20 mouse cellular contexts compared by ENCODE assay signal in the genomic region with DNA sequence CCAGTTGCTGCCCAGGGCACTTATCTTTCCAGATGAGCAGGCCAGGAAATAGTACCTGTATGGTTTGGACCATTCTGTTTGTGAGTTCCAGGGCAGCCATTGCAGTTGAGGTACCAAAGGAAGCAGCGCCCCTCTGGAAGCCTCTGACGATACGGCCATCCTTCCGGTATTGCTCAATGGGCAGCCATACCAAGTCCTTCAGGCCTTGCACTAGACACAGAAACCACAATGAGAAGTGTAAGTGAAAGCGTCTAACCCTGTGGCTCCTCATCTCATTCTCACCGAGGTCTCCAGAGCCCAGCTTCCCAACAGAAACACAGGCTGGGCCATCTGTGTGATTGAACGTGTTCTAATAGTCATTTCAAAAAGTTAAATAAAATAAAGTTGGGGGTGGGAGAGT. TPM values are rescaled to one million over a fixed set of nuclear protein-coding genes. Genes with fewer than 3 reads are reported as not detected.
DNase-seq lines count a peak whose midpoint lies in the region; ATAC-seq lines count a peak whose summit lies in the region.
"Had no signal": no experiment of that assay in that cellular context is flagged by ENCODE, and none has a peak within 500 bp of the region (broad histone marks: within the 10 kb centered on the region; RNA-seq: fewer than 3 reads in every experiment).

No protein-coding gene starts in this region.

- peak; percentile 1 for DNase-seq in adrenal gland, postnatal 14 days
- no peak for DNase-seq in adrenal gland, postnatal 4 days (ENCODE audit: low spot score in 2 of 2)
- no peak for DNase-seq in frontal cortex, postnatal 14 days (ENCODE audit: low spot score in 2 of 2)
- DNase-seq in lung, postnatal 4 days: no peak
- DNase-seq: adrenal gland, adult 2 months; adrenal gland, postnatal 10 days; adrenal gland, postnatal 36 days; cerebellum, adult 11 months; cerebellum, adult 18-20 months; cerebellum, adult 8-10 months; cerebellum, adult 9-11 months; cerebellum, postnatal 14 days; cerebellum, postnatal 36 days; forebrain, postnatal 0 days had no signal

- ATAC-seq in granulocyte monocyte progenitor cell, adult 5-6 weeks (replicated peaks; ENCODE audit: poor library complexity, severe bottlenecking): peak; percentile 98
- peak; percentile 83 for ATAC-seq in megakaryocyte progenitor cell, adult 5-6 weeks (replicated peaks; ENCODE audit: poor library complexity)
- ATAC-seq: forebrain, embryonic 13.5 days; forebrain, embryonic 15.5 days; forebrain, postnatal 0 days had no signal

RNA-seq across cellular contexts. Expression of gene Bdkrb1, which starts 19.2 kb away (rescaled TPM):
- total RNA-seq in adrenal gland, postnatal 14 days (2021): 0.26 TPM in 1 of 2 replicates, not detected in the other
- total RNA-seq in adrenal gland, postnatal 4 days (2021): not detected
- not detected in 2 replicates for total RNA-seq in granulocyte monocyte progenitor cell, adult 5-6 weeks (2014; fragmentation: Nextera tagmentation)
- not detected in 2 replicates for total RNA-seq in granulocyte monocyte progenitor cell, adult 5-6 weeks (2017)
- total RNA-seq in megakaryocyte progenitor cell, adult 5-6 weeks (2015): not detected in 2 replicates
- total RNA-seq in megakaryocyte progenitor cell, adult 5-6 weeks (2017): not detected in 2 replicates
- total RNA-seq: adrenal gland, adult 2 months; adrenal gland, postnatal 10 days; adrenal gland, postnatal 36 days; ES-E14; forebrain, postnatal 0 days; MEL had no signal

RNA-seq across cellular contexts. Expression of gene Bdkrb2, which starts 59.0 kb away (rescaled TPM):
- total RNA-seq in adrenal gland, postnatal 14 days (2021): 10.0 and 11.9 TPM in 2 replicates
- 10 to 100 TPM in 1 of 2 experiments, 1 to 10 TPM in 1; 9.6 to 10.7 TPM for total RNA-seq in adrenal gland, postnatal 4 days (2021)
- not detected in 2 replicates for total RNA-seq in granulocyte monocyte progenitor cell, adult 5-6 weeks (2014; fragmentation: Nextera tagmentation)
- not detected in 2 replicates for total RNA-seq in granulocyte monocyte progenitor cell, adult 5-6 weeks (2017)
- total RNA-seq in megakaryocyte progenitor cell, adult 5-6 weeks (2015): not detected in 2 replicates
- not detected in 2 replicates for total RNA-seq in megakaryocyte progenitor cell, adult 5-6 weeks (2017)
- total RNA-seq: MEL had no signal

Comparison
In these comparisons a context has a peak if more than half of its experiments do, and no peak if none do; other contexts are left out.
1. RNA of gene Bdkrb2, which starts 59.0 kb away (total RNA-seq): 10.0 to 11.9 TPM in adrenal gland, postnatal 14 days and 9.6 to 10.7 TPM in adrenal gland, postnatal 4 days; not detected in granulocyte monocyte progenitor cell, adult 5-6 weeks and not detected in megakaryocyte progenitor cell, adult 5-6 weeks; every median in the first group is over 10 times any median in the second.